Mouse (Mus musculus) lung, postnatal 10 days (tissue): ENCODE data around the gene Cntn2.
"Not testable (repeated sequence)": the region's sequence is repeated elsewhere in the genome, so short reads cannot be mapped to it uniquely, and the experiment has no call there.

ENCODE experiments used
- DNase-seq: peaks from one replicate; pipeline ENCODE4 v3.0.0; 2021

Gene Cntn2

DNA sequence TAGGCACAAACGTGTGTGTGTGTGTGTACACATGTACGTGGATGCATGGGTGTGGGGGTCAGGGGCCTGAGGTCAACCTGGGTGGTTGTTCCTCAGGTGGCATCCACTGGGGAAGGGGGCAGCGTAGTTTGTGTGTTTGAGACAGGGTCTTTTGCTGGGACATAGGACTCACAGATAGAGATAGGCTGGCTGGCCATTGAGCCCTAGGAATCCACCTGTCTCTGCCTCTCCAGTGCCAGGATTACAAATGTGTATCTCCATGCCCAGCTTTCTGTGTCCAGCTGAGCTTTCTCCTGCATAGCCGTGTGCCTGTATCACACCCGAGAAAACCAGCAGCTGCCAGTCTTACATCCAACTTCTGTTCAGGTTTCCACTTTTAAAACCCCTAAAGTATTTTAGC is 33.3 kb downstream of the Cntn2 start:
- DNase-seq: no peak

DNA sequence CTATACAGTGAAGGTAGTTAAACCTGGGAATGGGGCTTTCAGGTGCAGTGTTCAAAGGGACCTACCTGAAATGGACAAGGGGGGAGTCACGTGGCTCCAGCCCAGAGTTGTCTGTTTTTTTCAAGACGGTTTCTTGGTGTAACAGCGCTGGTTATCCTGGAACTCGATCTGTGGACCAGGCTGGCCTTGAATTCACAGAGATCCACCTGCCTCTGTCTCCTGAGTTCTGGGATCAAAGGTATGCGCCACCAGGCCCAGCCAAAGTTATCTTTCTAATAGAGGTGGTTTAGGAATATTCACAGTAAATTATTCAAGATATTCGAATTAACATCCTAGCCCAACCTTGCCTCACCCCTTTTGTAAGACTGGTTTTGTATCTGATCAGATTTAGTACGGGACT is 36.4 kb downstream of the Cntn2 start:
- no peak for DNase-seq

DNA sequence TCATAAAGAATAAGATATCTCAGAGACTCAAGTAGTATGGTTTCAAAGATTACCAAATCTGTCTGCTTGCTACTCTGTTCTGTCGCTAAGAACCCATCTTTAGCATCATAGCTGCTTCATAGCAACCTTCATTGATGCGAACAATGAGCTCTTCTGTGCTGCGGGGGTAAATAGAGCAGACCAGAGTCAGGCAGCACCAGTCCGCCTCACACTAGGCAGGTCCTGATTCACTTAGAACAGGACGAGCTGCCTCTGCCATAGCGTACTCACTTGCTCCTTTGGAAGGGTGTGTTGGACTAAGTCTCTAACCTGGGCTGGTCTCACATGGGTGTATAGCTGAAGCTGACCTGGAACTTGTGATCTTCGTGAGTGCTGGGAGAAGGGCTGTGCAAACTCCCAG is 37.0 kb downstream of the Cntn2 start, which contains the start of gene Tmem81:
Gene Tmem81 (plus strand): TSS at position 173 of the 400 bp plus-strand sequence.
- no peak for DNase-seq

DNA sequence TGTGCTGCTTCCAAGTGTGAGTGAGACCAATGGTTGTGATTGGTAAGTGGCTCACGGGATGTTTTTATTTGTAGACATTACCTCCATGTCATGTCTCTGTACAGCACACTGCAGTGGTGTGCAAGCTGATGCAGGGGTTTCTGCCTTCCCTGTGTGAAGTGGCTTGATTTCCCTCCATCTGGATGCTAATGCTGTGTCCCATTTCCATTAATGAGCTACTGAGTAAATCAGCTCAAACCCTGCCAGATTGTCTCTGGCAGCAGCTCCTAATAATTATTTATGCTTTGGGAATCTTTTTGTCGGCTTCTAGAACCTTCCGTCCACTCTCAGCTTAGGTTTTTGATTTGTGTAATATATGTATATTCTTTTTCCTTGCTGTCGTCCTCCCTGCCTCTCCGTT is 37.9 kb downstream of the Cntn2 start:
- no peak for DNase-seq

DNA sequence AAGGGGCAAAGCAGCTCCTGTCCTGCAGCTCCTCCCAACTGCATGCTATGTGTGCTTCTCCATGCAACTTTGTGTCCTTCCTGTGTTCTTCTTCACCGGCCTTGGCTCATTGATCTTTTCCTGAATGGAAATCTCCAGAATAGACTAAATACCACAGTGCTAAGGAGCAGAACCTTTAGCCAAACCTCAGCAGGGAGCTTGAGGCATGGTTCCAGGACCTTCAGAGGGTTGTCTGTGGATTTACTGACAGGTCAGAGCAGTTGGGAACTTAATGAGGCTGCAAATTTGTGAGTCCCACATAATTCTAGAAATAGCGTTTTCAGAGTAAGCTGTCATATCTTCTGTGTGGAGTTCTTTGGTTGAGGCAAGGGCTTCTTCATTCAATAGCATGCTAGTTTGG is 42.5 kb downstream of the Cntn2 start:
- no peak for DNase-seq

DNA sequence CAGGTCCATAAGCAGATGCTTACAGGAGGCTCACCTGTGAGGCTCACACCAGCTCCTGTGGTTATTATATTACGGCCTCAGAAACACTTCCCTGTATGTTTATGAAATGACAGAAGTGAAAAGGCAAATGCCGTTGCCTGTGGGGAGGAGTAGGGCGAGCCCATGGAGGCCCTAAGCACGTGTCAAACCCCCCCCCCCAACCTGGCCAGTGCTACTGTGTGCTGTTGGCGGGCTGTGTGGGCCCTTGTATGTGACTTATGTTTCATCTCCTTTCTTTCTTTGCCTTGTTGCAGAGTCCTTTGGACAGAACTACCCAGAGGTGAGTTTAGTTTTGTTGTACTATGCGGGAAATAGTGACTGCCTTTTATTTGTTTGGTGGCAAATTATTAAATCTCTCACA is 59.3 kb downstream of the Cntn2 start:
- no peak for DNase-seq

DNA sequence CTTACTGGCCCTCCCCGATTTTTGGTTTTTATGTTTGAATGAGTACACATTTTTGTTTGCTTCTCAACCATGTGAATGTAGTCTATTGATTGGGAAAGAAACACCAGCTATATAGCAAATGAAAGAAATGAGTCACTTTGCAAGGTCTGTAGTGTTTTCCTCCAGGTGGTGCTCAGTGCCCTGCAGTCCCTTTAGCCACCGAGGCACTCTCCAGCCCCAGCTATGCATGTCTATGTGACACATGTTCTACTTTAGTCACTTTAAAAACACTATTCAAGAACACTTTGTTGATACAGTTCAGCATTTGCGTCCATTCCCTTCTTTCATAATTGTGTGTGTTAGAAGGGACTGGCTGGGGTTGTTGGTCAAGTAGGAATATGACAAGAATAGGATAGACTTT is 59.8 kb downstream of the Cntn2 start:
- DNase-seq: no peak

DNA sequence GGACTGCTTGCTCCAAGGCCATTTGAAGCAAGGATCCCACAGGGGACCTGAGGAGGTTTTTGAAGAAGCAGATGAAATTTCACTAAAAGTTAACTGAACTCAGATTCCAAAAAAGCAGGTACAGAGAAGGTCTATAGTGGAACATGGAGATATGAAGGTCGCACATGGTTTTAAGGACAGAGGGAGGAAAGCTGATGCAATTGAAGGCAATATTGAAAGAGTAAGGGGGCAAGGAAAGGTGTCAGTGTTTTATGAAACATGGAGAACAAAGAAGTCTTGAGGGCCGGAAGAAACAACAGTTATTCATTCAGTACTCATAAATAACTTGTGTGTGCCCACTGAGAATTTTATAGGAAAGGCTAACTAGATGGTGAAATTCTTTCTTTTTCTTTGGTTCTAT is 61.4 kb downstream of the Cntn2 start:
- DNase-seq: no peak

DNA sequence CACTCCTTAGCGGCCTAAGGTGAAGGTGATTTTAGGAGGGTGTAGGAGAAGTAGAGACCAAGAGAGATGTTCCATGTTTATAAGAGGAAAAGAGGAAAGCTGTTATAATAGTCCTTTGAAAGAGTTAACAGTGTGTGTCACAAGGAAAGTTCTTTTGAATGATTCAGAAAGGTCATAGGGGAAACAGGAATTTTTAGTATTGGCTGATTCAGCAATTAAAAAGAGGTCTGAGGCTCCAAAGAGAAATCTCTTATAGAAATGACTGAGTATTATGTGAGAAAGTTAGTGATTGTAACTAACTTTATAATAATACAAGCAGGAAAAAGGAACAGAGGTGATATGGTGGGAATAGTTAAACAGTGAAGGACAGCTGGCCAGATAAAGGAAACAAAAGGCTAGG is 63.6 kb downstream of the Cntn2 start:
- no peak for DNase-seq

DNA sequence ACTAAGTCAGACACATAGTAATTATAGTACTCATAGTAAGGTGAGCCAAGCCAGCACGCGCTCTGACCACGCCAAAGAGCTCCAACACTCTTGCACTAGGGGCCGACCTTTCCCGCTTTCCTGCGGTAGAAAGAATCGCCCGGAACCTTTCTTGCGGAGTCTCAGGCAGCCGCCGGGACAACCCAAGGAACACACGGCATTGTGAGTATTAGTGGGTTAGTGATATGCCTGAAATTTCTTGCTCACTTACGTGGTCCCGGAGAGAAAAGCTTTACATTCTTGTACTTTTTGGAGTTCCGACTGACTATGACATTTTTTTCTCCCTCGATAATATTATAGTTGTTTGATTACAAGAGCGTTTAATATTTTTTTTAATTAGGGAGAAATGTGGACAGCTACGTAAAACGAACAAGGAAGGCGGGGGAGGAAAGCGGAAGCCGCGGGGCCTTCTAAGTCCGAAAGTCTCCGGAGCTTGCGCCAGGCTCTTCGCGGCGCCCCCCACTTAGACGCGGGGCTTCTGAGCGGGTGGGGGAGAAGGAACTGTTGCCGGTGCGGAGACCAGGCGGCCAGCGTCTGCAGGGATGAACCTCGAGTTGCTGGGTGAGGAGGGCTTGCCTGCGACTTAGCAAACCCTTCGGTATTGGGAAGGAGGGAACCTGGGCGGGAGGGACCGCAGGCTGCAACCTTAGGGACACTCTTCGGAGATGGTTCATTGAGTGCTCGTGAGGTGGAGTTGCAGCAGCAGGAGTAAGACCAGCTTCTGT is 65.9 kb downstream of the Cntn2 start, which contains the start of gene Rbbp5:
Gene Rbbp5 (plus strand): TSS at position 438 of the 764 bp plus-strand sequence.
- peak; percentile 93 for DNase-seq

DNA sequence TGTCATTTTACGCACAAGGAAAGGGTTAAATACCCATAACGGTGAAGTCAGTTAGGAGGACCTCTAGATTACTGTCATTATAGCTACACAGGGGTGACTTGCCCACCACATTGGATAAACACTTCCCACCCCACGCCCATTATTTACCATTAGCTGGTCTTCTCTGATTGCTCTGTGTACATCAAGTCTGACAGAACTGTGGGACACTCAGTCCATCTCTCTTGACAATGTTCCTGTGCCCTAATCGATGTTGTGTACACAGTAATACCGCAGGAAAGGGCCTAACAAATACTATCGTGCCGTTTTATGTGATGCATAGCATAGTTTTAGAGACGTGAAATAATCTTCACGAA is 66.5 kb downstream of the Cntn2 start:
- DNase-seq: no peak

DNA sequence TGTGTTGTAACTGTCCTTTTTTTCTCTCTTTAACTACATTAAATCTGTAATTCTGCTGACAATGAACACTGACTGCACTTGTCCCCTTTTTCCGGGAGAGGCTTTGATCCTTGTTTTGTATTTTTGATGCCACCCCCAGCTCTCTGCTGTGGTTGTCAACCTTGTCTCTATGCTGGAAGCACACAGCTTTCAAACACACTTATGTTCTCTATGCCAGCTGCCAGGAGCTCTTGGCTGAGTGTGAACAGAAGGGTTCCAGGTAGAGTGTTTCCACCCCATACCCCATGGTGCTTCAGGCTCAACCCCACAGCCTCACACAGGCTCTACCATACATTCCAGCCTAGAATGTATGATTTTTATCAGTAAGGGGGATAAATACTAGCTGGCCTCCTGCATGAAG is 68.6 kb downstream of the Cntn2 start:
- DNase-seq: no peak

DNA sequence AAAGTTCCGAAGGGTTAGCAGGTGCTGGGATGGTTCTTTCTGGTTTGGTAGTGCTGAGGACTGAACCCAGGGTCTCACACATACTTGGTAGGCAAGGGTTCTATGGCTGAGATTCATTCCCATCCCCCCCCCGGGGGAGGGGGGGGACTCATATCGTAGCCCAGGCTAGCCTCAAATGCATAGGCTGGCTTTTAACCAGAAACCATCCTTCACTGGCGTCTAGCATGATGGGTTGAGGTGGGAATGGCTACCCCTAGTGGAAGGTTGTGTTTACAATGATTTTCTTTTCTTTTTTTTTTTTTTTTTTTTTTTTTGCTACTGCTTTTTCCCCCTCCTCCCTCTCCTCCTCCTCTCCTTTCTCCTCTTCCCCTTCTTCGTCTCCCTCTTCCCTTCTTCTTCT is 70.5 kb downstream of the Cntn2 start:
- no peak for DNase-seq

DNA sequence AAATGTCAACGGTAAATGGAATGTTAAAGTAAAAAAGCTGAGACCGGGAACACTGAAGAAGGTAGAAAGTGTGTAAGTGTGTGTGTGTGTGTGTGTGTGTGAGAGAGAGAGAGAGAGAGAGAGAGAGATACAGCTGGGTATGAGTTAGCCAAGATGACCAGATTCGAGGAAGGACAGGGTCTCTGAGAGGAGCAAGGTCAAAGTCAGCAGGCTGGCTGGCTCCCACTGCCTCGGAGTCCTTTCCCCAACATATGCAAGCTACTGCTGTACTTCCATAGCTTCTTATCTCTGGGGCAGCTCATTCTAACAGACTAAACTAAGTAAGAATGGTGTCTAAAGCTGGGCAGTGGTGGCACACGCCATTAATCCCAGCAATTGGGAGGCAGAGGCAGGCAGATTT is 71.6 kb downstream of the Cntn2 start:
- DNase-seq: no peak

DNA sequence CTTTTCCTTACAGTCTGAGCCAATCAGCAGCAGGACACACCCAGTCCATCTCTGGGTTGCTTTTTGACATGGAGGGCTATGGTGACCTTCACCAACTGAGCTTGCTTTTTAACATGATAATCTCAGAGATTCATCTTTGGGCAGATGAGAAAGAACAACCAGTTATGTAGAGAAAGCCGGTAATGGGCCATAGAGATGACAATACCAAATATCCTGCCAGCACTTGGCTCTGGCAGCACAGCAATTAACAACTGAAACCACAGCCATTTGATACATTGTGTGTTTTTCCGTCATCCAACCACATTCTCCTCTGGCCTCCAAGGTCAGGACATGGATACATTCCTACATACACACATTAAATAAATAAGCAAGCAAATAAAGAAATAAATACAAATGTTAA is 72.0 kb downstream of the Cntn2 start:
- no peak for DNase-seq

DNA sequence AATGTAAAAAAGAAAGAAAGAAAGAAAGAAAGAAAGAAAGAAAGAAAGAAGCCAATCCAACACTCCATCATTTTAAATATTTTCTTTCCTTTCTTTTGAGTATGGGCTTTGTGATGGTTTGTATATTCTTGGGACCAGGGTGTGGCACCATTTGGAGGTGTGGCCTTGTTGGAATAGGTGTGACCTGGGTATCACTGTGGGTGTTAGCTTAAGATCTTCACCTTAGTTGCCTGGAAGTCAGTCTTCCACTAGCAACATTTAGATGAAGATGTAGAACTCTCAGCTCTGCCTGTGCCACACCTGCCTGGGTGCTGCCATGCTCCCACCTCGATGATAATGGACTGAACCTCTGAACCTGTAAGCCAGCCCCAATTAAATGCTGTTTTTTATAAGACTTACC is 73.0 kb downstream of the Cntn2 start:
- not testable (repeated sequence) for DNase-seq

DNA sequence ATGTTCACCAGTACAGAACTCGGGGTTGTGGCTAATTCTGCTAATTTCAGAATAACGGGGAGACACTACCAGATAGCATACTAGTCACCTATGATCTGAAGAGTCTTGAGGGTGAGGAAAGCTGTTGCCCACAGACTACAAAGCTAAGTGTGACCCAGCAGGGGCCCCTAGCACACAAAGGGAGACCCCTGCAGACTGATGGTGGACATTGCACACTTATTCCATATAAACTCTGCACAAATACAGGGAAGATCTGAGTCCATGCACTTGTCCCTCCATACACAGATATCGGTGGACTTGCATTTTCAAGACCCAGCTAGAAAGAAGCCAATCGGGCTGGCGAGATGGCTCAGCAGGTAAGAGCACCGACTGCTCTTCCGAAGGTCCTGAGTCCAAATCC is 73.5 kb downstream of the Cntn2 start:
- DNase-seq: peak; percentile 16

DNA sequence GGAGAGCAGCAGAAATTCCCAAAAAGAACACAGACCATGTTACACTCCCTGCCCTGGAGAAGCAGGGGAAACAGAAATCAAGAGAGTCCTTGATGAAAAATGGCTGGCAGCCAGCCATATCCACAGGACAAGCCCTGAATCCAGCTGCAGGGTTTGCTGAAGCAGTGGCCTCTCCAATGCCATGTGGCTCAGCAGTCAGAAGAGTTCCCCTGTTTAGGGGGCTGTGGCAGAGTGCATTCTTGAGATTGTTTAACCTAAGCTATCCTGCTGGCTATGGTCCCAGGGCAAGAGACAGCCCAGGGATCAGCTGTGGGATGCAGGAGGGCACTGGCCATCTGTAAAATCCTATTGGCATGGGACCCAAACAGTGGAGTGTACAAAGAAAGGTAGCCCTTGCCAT is 74.1 kb downstream of the Cntn2 start:
- DNase-seq: peak; percentile 10

DNA sequence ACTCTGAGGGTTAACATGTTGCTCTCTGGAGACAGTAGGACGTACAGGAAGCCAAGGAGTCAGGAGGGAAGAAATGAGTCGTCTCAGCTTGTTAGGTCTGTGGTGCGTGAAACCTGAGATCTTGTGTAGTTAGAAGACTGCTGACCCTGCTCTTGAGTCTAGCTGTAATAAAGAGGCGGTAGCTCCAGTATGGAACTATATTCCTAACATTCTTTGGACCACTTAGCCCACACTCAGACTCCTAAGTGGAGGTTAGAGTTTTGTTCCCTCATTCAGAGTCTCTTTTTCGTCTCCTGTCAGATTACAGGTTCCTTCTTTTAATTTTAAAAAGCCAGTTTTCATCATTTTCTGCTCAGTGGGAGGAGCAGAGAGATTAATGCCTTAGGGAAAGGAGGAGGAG is 78.4 kb downstream of the Cntn2 start:
- no peak for DNase-seq
